Mouse (Mus musculus) thymus, postnatal 25 days (tissue): Measurements from ENCODE around the gene Slc2a2.
A peak's percentile ranks its signal among the peaks of the same experiment; 100 is the strongest.

Experiments
- DNase-seq: peaks from one replicate; pipeline ENCODE4 v3.0.0; 2022

Gene Slc2a2

GRCm38 (mm10) chr3:28697797-28698196 lies at the start of gene Slc2a2:
Gene Slc2a2 (plus strand): TSS chr3:28697903.
- no peak for DNase-seq

GRCm38 (mm10) chr3:28652574-28652973 lies 45.1 kb upstream of the Slc2a2 start:
- DNase-seq, result no peak

GRCm38 (mm10) chr3:28653043-28653442 lies 44.7 kb upstream of the Slc2a2 start:
- DNase-seq, result no peak

DNA sequence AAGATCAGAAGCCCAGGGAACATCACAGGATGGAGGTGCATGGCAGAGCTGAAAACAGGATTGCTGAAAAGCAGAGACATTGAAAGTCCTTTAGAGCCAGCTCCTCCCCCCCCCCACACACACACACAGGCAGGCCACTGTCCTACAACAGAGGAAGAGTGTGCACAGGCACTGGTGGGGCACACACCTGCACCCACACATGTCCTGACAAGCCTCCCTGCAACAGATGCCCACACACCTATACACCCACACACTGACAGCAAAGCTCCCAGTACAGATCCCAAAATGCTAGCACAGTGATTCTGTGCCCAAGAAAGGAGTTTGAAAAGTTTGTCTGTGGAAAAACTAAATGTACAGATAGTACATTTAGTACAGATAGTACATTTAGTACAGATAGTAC lies 43.0 kb upstream of the Slc2a2 start:
- no peak for DNase-seq

DNA sequence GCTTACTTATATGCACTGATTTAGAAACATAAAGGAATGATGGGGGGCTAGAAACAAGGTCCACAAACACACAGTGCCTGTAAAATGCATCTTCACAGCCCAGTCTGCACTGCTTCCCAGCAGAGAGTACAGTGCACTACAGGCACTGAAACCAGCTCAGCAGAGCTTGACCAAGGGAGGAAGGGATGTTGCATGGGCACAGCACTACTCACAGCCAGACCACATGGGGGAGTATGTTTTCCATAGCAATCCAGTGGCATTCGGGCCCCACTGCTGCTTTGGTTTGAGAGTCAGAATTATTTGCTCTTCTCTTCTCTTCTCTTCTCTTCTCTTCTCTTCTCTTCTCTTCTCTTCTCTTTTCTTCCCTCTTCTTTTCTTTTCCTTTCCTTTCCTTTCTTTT lies 39.4 kb upstream of the Slc2a2 start:
- DNase-seq, result no peak

DNA sequence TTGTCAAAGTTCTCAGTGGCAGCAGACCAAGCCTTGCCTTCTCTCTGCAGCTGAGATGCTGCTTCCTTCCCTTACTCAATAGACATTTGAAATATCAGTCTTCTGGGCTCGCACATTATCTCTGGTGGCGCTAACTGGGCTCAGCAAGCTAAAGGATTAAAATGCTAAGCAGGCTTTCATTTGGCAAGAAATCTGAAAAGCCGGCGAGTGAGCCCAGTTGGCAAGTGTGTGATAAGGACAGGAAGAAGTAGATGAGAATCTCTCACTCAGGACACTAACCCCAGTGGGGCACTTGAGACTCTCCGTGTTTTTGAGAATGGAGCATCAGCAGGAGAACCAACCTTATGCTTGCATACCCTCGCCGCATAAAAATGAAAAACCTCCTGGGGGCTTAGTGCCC lies 16.9 kb upstream of the Slc2a2 start:
- no peak for DNase-seq

DNA sequence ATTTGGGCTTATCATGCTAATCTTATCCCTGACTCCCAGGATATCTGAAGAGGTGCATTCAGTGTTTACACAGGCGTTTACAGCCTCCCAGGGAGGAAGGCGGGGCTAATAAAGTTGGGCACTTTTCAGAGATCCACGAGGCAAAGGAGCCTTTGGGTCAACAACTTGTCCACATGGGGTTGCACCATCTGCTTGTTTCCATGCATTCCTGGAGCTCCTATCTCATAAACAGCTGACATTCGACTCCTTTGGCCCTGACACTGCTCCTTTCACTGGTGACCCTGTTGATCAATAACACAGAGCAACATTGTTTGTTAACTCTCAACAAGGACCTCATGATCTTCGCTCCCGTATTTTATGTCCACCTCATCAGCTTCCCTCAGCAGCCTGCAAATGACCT lies 15.8 kb upstream of the Slc2a2 start:
- no peak for DNase-seq

DNA sequence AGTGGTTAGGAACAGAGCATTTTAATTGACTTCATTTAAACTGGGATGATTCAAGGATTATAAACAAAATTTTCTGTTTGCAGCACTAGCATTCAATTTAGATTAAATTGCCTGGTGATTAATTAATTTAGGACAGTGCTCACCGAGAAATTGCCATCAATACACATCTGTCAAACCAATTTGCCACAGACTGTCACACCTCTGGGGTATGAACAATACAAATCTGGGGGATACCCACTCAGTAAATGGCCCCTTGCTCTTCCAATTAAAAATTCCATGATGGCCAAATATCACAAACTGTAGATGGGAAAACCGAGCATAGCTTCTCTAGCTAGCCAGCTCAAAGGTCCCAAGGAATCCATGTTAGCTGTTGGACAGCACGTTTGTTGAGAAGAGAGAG lies 15.3 kb upstream of the Slc2a2 start:
- no peak for DNase-seq

DNA sequence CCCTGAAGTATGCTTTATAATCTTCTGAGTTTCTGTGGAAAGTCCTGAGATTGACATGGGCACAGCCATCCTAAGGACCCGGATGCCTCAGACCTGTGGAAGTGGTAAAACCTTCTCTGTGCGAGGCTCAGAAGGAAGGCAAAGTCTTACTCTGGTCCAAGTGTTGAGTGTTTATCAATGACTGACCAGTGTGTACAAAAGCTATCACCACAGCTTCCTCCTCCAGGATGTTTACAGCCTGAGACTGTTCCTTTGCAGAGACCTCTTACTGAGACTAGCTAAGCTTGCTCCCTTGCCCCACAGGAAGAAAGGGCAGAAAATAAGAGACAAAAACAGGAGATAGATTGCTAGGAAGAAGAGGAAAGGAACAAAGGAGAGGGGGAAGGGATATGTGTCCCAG lies 12.2 kb upstream of the Slc2a2 start:
- DNase-seq, result no peak

DNA sequence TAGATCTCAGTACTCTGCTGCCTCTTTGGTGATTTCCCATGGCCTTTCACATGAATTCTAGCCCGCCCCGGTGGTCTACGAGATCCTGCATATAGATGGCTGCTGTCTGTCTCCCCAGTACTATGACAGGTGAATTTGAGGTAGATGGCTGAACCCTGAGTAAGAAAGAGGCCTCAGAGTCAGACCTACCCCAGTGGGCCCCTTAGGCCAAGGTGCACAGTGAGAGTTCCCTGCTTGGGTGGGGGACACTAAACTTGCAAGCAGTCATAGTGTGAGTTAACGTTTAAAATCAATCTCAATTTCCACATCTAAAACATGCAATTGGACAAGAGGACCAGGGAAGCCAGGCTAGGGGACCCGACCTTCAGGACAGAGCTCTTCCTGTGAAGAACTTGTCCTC lies 2.9 kb upstream of the Slc2a2 start:
- no peak for DNase-seq

GRCm38 (mm10) chr3:28695608-28696007 lies 2.1 kb upstream of the Slc2a2 start:
- DNase-seq, result no peak

- DNase-seq, result no peak
Observed at GRCm38 (mm10) chr3:28696162-28696561, 1.5 kb upstream of the Slc2a2 start.

DNA sequence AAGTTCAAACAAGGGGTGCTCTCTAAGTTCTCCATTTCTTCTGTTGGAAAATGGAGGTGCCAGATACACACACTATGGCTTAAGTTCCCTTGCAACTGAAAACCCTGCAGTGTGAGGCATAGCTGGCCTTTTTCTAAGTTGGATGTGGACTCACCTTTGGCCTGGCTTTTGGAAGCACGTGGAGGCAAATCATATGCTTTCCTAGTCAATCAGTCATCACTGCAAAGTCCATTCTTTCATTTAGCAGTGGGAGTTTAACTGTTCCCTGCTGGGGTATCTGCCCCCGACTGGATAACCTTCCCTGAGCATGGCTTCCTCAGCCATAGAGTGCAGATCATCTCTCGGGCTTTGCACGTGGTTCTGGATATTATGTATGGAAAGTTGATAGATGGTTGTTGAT lies 1.9 kb downstream of the Slc2a2 start:
- DNase-seq, result no peak

- no peak for DNase-seq
Observed at GRCm38 (mm10) chr3:28705522-28706137, 7.9 kb downstream of the Slc2a2 start.

DNA sequence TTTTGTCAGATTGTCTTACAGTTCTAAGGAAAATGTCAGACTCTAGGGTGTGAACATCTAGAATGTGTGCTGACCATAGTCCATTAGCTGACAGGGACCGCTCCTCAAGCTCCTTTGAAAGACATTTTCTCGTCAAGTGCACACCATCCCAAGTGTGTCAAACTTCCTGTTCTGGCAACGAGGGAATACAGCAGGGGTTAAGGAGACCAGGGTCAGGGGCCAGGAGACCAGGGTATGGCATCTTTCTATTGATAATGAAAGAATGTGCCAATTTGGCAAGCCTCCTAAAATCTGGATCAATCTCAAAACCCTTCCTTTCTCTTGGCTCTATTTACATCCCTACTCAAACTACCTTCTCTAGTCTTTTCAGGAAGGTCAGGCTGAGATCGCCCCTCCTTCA lies 9.0 kb downstream of the Slc2a2 start:
- DNase-seq, result no peak

DNA sequence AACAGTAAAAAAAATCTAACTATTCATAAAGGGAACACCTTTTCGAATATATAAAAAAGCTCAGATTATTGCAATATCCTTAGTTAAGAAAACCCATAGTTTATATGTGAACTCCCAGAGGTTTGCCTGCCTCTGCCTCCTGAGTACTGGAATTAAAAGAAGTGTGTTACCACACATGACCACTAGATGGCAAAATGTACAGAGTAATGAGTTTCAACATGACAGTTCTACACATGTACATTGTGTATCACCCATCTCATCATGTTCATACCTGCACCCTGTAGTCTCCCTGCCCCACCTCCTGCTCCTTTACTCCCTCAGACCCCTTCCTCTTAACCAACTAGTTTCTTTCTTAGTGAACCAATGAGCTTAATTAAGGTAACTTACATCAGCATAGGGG lies 12.0 kb downstream of the Slc2a2 start:
- DNase-seq, result no peak

- no peak for DNase-seq
Observed at GRCm38 (mm10) chr3:28713913-28714698, 16.4 kb downstream of the Slc2a2 start.

DNA sequence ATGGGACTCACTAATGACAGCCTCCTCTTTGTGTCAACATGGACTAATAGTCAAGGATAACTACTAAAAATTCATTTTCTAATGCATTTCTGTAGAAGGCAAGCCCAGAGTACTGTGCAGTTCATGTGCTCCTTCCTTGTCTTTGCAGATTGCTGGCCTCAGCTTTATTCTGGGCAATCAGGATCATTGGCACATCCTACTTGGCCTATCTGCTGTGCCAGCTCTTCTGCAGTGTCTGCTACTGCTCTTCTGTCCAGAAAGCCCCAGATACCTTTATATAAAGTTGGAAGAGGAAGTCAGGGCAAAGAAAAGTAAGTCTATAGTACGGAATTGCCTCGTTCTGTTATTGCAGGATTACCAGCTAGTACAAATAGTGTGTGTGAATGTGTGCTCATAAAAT lies 20.8 kb downstream of the Slc2a2 start:
- DNase-seq, result no peak

- DNase-seq, result no peak
Observed at GRCm38 (mm10) chr3:28721218-28721617, 23.5 kb downstream of the Slc2a2 start.

- no peak for DNase-seq
Observed at GRCm38 (mm10) chr3:28721838-28722237, 24.1 kb downstream of the Slc2a2 start.

GRCm38 (mm10) chr3:28722531-28722930 lies 24.8 kb downstream of the Slc2a2 start:
- no peak for DNase-seq

DNA sequence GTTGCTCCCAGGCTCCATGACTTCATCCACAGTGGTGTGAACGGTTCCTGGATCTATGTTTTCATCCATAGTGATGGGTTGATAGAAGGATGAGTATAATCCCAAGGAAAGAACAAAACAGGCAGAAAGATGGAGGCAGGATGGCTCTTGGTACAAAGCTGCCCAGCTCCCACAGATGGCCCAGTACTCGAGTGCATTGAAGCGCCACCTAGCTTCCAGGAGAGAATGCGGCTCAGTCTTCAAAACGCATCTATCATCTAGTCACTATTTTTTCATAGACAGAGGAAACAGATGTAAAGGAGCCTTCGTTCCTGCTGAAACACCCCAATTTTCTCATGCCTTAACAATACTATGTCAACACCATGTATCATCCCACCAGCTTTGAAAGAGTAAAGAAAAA lies 25.8 kb downstream of the Slc2a2 start:
- peak; percentile 6 for DNase-seq

GRCm38 (mm10) chr3:28725203-28725602 lies 27.5 kb downstream of the Slc2a2 start:
- no peak for DNase-seq

- DNase-seq, result no peak
Observed at GRCm38 (mm10) chr3:28726356-28726755, 28.7 kb downstream of the Slc2a2 start.

DNA sequence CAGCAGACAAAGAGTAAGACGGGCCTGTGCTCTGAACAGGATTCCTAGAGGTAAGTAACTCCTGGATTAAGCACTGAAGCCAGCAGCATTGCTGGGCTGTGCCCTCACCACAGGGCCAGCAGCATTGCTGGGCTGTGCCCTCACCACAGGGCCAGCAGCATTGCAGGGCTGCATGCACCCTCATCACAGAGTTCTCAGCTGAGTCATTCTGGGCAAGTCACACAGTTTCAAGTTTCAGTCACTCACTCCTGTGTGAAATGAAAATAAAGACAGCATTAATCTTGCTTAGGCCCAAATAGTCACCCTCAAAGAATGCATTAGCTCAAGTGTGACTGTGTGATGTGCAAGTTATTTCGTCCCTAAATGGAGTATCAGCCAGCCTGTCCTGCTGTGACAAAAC lies 37.0 kb downstream of the Slc2a2 start:
- no peak for DNase-seq
